Mouse (Mus musculus): ENCODE results near the gene Ctsw.
"Not testable (repeated sequence)": the region's sequence is repeated elsewhere in the genome, so short reads cannot be mapped to it uniquely, and the experiment has no call there.

Gene Ctsw

GRCm38 (mm10) chr19:5468374-5468773 lies at the start of gene Ctsw:
TSS of gene Ctsw (minus strand) at chr19:5468507.
- no peak for DNase-seq

- no peak for DNase-seq
Observed at GRCm38 (mm10) chr19:5516906-5517505, 48.7 kb upstream of the Ctsw start.

GRCm38 (mm10) chr19:5515840-5516777 lies 47.8 kb upstream of the Ctsw start:
- no peak for DNase-seq

- no peak for DNase-seq
Observed at GRCm38 (mm10) chr19:5513005-5513349, 44.7 kb upstream of the Ctsw start.

GRCm38 (mm10) chr19:5512091-5513004 lies 44.0 kb upstream of the Ctsw start:
- DNase-seq = no peak

GRCm38 (mm10) chr19:5511074-5511632 lies 42.8 kb upstream of the Ctsw start:
- no peak for DNase-seq

GRCm38 (mm10) chr19:5510031-5511026 lies 42.0 kb upstream of the Ctsw start, which contains the start of gene Snx32:
TSS of gene Snx32 (minus strand) at chr19:5510538.
- peak; percentile 99 for DNase-seq

- no peak for DNase-seq
Observed at GRCm38 (mm10) chr19:5503687-5504086, 35.4 kb upstream of the Ctsw start, which contains the start of gene 1700020D05Rik. TSS of gene 1700020D05Rik (minus strand) at chr19:5503787.

GRCm38 (mm10) chr19:5500330-5500875 lies 32.1 kb upstream of the Ctsw start:
- no peak for DNase-seq

- DNase-seq = no peak
Observed at GRCm38 (mm10) chr19:5496052-5496370, 27.7 kb upstream of the Ctsw start.

GRCm38 (mm10) chr19:5495353-5496051 lies 27.2 kb upstream of the Ctsw start:
- no peak for DNase-seq

- peak; percentile 62 for DNase-seq
Observed at GRCm38 (mm10) chr19:5494314-5494713, 26.0 kb upstream of the Ctsw start.

- DNase-seq = not testable (repeated sequence)
Observed at GRCm38 (mm10) chr19:5493301-5493721, 25.0 kb upstream of the Ctsw start.

- no peak for DNase-seq
Observed at GRCm38 (mm10) chr19:5492641-5493040, 24.3 kb upstream of the Ctsw start.

GRCm38 (mm10) chr19:5490898-5491708 lies 22.8 kb upstream of the Ctsw start:
- DNase-seq = peak; percentile 91

GRCm38 (mm10) chr19:5490313-5490897 lies 22.1 kb upstream of the Ctsw start, which contains the start of gene Cfl1:
TSS of gene Cfl1 (plus strand) at chr19:5490455.
- DNase-seq = peak; percentile 97

GRCm38 (mm10) chr19:5489721-5490120 lies 21.4 kb upstream of the Ctsw start:
- DNase-seq = not testable (repeated sequence)

GRCm38 (mm10) chr19:5488878-5489571 lies 20.7 kb upstream of the Ctsw start:
- peak; percentile 99 for DNase-seq

Data from kidney, postnatal 14 days (tissue).